Mouse (Mus musculus): ENCODE results near the gene Hist1h4f. TPM values are rescaled to one million over a fixed set of nuclear protein-coding genes. Genes with fewer than 3 reads are reported as not detected.
"Not testable (repeated sequence)": the region's sequence is repeated elsewhere in the genome, so short reads cannot be mapped to it uniquely, and the experiment has no call there.

Hist1h4f gene
- polyA plus RNA-seq (2016; fragmentation: Nextera tagmentation; extraction: Ambion mirVana): 1.4 TPM in 1 of 2 replicates, not detected in the other

DNA sequence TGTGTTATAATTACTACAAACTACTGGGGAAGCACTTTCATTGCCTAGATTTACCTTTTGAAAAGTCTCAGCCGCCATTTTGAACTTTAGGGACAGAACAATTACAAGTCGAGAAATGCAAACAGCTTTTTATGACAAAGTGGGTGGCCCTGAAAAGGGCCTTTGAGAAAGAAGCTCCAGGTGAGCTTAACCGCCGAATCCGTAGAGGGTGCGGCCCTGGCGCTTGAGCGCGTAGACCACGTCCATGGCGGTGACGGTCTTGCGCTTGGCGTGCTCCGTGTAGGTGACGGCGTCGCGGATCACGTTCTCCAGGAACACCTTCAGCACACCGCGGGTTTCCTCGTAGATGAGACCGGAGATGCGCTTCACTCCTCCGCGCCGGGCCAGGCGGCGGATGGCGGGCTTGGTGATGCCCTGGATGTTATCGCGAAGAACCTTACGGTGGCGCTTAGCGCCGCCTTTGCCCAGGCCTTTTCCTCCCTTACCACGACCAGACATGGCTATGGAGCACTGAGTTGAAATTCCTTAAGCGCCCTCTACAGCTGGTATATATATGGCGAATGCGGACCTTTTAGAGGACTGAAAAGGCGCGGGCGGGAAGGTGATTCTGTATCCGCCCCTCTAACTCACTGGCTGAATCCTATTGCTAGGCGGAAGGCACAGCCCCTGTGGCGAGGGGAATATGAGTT is at the start of gene Hist1h4f:
Gene Hist1h4f, minus strand, starts transcription at position 503 of the 689 bp plus-strand sequence.
- WGBS: under 1% methylated on average over 47 of the region's 47 CpGs
- not testable (repeated sequence) for H3K27me3 ChIP-seq; H3K9me3 ChIP-seq (replicated peaks); H3K36me3 ChIP-seq
- peaks cover 12% of the 10 kb centered on the region for H3K4me1 ChIP-seq
- H3K9ac ChIP-seq: peak within 1 kb of the TSS; percentile 59
- peak within 1 kb of the TSS; percentile 89 for H3K27ac ChIP-seq
- peak within 1 kb of the TSS; percentile 41 for H3K4me3 ChIP-seq
- ATAC-seq (ENCODE audit: low FRiP score): peak; percentile 87
- peak within 1 kb of the TSS; percentile 58 for H3K4me2 ChIP-seq (replicated peaks)

DNA sequence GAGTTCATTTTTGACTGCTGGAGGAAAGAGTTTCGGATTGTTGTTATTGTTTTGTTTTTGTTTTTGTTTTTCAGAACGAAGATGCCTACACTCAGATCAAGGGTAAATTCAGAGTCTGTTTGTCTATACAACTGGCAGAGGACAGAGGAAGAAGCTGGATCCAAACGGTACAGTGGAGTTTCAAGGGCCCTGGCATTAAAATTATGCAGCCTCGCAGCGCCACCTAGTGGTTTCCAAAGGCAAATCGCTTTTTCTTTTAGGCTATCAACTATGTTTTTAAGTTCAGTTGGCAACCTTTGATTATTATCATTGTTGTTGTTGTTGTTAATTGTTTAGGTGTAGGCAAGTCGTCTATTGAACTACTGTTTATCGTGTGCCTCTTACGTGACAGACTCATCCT is 46.5 kb upstream of the Hist1h4f start:
- H3K9ac ChIP-seq: no peak overlapping the region
- no peaks in the 10 kb centered on the region for H3K9me3 ChIP-seq (replicated peaks)
- no peak overlapping the region for H3K27ac ChIP-seq
- H3K36me3 ChIP-seq: no peaks in the 10 kb centered on the region
- H3K4me3 ChIP-seq: no peak overlapping the region
- no peaks in the 10 kb centered on the region for H3K27me3 ChIP-seq
- no peak overlapping the region for H3K4me2 ChIP-seq (replicated peaks)
- ATAC-seq (ENCODE audit: low FRiP score): no peak
- no peaks in the 10 kb centered on the region for H3K4me1 ChIP-seq
- 8% methylated on average over 9 of the region's 9 CpGs for WGBS

DNA sequence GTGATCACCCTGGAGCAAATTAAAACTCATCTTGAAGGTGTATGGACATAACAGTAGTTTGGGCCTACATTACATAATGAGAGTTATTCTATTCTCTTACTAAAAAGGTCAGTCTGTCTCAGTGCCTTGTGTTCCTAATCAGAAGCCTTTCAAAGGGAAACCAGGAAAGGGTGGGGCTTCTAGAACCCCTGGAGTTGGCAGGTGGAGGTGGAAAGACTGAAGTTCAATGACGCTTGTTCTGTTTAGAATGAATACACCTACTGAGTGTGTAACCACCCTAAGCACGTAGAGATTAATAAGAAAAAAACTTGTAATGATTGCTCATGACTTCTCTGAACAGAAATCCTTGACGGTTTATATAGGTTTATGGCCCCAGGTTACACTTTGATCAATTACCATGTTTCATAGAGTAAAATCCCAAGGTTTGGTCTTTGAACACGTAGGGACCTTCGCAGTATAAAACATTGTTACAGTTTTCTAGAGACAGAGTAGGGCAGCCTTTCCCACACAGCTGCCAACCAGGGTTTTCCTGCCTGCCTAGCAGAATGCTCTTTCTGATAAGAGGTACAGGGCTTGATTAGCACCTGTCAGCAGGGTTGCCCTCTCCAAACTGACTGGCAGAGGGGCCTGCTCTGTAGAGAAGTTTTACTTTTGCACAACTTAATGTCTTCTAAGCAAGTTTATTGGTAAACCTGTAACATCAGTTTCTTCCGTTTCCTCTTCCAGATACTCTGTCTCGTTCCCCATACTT is 44.3 kb upstream of the Hist1h4f start:
- H3K36me3 ChIP-seq: no peaks in the 10 kb centered on the region
- no peak overlapping the region for H3K27ac ChIP-seq
- H3K4me1 ChIP-seq: no peaks in the 10 kb centered on the region
- no peaks in the 10 kb centered on the region for H3K9me3 ChIP-seq (replicated peaks)
- no peak overlapping the region for H3K4me2 ChIP-seq (replicated peaks)
- H3K4me3 ChIP-seq: no peak overlapping the region
- WGBS: 89% methylated on average over 7 of the region's 7 CpGs
- no peaks in the 10 kb centered on the region for H3K27me3 ChIP-seq
- ATAC-seq (ENCODE audit: low FRiP score): no peak
- no peak overlapping the region for H3K9ac ChIP-seq

DNA sequence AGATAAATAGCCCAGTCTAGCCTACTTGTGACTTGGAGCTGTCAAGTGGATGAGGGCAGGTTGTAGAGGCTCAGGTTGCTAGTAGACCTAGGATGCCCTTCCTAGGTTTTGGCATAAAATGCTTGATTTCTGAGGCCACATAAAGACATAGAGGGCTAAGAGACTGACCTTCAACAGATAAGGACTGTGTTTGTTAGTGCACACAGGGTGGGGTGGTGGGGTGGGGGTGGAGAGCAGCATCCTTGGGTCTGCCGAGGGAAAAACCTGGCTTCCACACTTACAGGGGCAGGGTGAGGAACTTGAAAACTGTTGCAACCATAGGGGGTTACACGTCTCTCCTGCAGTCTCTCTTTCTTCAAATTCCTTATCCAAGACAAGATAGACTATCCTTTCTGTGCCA is 43.7 kb upstream of the Hist1h4f start:
- H3K4me2 ChIP-seq (replicated peaks): no peak overlapping the region
- no peak overlapping the region for H3K4me3 ChIP-seq
- no peaks in the 10 kb centered on the region for H3K9me3 ChIP-seq (replicated peaks)
- H3K4me1 ChIP-seq: no peaks in the 10 kb centered on the region
- WGBS: 77% methylated on average over 2 of the region's 2 CpGs
- H3K27me3 ChIP-seq: no peaks in the 10 kb centered on the region
- no peak overlapping the region for H3K9ac ChIP-seq
- no peak overlapping the region for H3K27ac ChIP-seq
- no peaks in the 10 kb centered on the region for H3K36me3 ChIP-seq
- no peak for ATAC-seq (ENCODE audit: low FRiP score)

- no peaks in the 10 kb centered on the region for H3K4me1 ChIP-seq
- no peaks in the 10 kb centered on the region for H3K27me3 ChIP-seq
- H3K27ac ChIP-seq: no peak overlapping the region
- ATAC-seq (ENCODE audit: low FRiP score): no peak
- no peak overlapping the region for H3K4me2 ChIP-seq (replicated peaks)
- 82% methylated on average over 5 of the region's 5 CpGs for WGBS
- H3K36me3 ChIP-seq: no peaks in the 10 kb centered on the region
- H3K4me3 ChIP-seq: no peak overlapping the region
- H3K9ac ChIP-seq: no peak overlapping the region
- no peaks in the 10 kb centered on the region for H3K9me3 ChIP-seq (replicated peaks)
These were observed 41.8 kb upstream of the Hist1h4f start for GRCm38 (mm10) chr13:23593051-23593770.

GRCm38 (mm10) chr13:23592614-23593013 is 41.2 kb upstream of the Hist1h4f start:
- Histone ChIP-seq H3K27ac (no peak overlapping the region), H3K9ac (no peak overlapping the region), H3K36me3 (no peaks in the 10 kb centered on the region), H3K27me3 (no peaks in the 10 kb centered on the region), H3K4me1 (no peaks in the 10 kb centered on the region), H3K4me3 (no peak overlapping the region), H3K9me3 (replicated peaks) (no peaks in the 10 kb centered on the region), H3K4me2 (replicated peaks) (no peak overlapping the region)
- ATAC-seq (ENCODE audit: low FRiP score): no peak
- WGBS: 82% methylated on average over 7 of the region's 7 CpGs

DNA sequence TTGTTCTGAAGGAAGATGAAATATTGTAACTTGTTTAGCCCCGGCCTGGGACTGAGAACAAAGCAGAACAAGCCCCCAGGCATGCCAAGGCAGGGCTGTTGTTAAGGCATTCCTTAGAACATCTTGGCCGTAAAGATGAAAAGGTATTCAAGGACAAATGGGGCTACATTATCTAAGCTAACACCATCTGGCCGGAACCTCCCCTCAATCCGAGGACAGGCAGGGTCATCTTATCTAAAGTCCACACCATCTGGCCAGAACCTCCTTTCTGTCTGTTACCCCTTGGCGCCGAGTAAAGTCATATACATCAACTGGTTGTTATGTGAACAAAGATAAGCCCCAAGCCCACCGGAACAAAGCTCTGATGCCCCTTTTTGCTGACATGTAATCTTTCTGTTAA is 40.4 kb upstream of the Hist1h4f start:
- WGBS: 88% methylated on average over 7 of the region's 7 CpGs
- not testable (repeated sequence) for H3K9ac ChIP-seq; H3K27me3 ChIP-seq; H3K4me2 ChIP-seq (replicated peaks); H3K4me1 ChIP-seq; H3K4me3 ChIP-seq; H3K27ac ChIP-seq; H3K9me3 ChIP-seq (replicated peaks); H3K36me3 ChIP-seq; ATAC-seq (ENCODE audit: low FRiP score)

GRCm38 (mm10) chr13:23591206-23591605 is 39.8 kb upstream of the Hist1h4f start:
- Histone ChIP-seq H3K4me3 (no peak overlapping the region), H3K9me3 (replicated peaks) (no peaks in the 10 kb centered on the region), H3K9ac (no peak overlapping the region), H3K36me3 (no peaks in the 10 kb centered on the region), H3K4me2 (replicated peaks) (no peak overlapping the region), H3K27me3 (no peaks in the 10 kb centered on the region), H3K27ac (no peak overlapping the region), H3K4me1 (peaks cover 2% of the 10 kb centered on the region; the same call in 1 of the 2 replicates)
- 92% methylated on average over 7 of the region's 7 CpGs for WGBS
- ATAC-seq (ENCODE audit: low FRiP score): no peak

DNA sequence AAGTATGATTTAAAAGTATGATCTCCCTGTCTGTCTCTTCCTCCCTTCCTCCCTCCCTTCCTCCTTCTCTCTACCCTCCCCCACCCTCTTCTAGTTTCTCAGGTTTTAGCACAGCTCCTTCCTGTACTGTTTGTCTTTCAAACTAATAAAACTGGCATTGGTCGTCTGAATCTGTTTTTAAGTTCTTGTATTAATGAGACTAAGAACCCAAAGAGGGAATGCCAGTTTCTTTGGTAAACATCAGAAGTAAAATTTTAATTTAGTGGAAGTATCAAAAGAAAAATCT is 35.4 kb upstream of the Hist1h4f start:
- Histone ChIP-seq H3K9ac (peak overlapping the region; percentile 49; the same call in 1 of the 2 replicates), H3K27me3 (no peaks in the 10 kb centered on the region), H3K4me1 (peaks cover 22% of the 10 kb centered on the region), H3K4me3 (peak overlapping the region; percentile 24; the same call in 1 of the 2 replicates), H3K9me3 (replicated peaks) (no peaks in the 10 kb centered on the region), H3K36me3 (no peaks in the 10 kb centered on the region), H3K4me2 (replicated peaks) (peak overlapping the region; percentile 69), H3K27ac (peak overlapping the region; percentile 87)
- ATAC-seq (ENCODE audit: low FRiP score): no peak
- WGBS: 9% methylated on average over 1 of the region's 1 CpGs

- no peak for ATAC-seq (ENCODE audit: low FRiP score)
- peak overlapping the region; percentile 69 for H3K4me2 ChIP-seq (replicated peaks)
- WGBS: 3% methylated on average over 22 of the region's 22 CpGs
- H3K27ac ChIP-seq: peak overlapping the region; percentile 94
- H3K9me3 ChIP-seq (replicated peaks): no peaks in the 10 kb centered on the region
- H3K4me3 ChIP-seq: peak overlapping the region; percentile 37
- H3K9ac ChIP-seq: peak overlapping the region; percentile 49
- no peaks in the 10 kb centered on the region for H3K36me3 ChIP-seq
- H3K27me3 ChIP-seq: no peaks in the 10 kb centered on the region
- peaks cover 24% of the 10 kb centered on the region for H3K4me1 ChIP-seq
These were observed 34.9 kb upstream of the Hist1h4f start for GRCm38 (mm10) chr13:23586099-23586939.

- H3K4me1 ChIP-seq: peaks cover 24% of the 10 kb centered on the region
- peak; percentile 91 for ATAC-seq (ENCODE audit: low FRiP score)
- H3K9me3 ChIP-seq (replicated peaks); H3K36me3 ChIP-seq; H3K27me3 ChIP-seq: not testable (repeated sequence)
- H3K27ac ChIP-seq: peak overlapping the region; percentile 94
- WGBS: 0% methylated on average over 23 of the region's 36 CpGs
- peak overlapping the region; percentile 69 for H3K4me2 ChIP-seq (replicated peaks)
- peak overlapping the region; percentile 75 for H3K9ac ChIP-seq
- peak overlapping the region; percentile 37 for H3K4me3 ChIP-seq
These were observed 34.1 kb upstream of the Hist1h4f start for GRCm38 (mm10) chr13:23585442-23586098.

All from hindbrain, embryonic 12.5 days (tissue).